Mouse (Mus musculus): ENCODE results near the gene Dnajc24.

DNA sequence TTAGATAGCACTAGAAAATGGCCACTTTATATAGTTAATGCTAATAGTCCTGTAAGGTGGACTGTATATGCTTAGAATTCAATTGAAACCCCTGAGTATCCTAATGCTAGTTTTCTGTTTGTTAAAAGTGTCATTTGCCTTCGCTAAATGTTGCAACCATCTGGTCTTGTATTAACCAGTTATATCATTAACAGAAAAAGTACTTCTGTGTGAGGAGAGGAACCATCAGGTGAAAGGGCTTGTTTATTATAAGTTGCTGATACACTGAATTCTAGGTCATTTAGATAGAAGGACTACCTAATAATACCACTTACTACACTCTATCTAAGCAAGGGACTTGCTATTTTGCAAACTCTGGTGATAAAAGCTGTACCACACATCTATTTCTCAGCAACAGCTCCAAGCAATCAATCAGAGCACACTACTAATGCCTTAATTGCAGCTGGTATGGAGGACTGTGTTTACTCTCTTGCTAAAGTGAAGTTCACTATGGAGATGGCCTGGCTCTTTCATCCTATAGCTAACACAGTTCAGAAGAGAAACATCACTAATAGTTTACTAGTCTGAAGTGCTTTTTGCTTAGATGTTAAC lies 51.9 kb downstream of the Dnajc24 start:
- TF ChIP-seq CTCF (IDR thresholded peaks at IDR 0.05; ENCODE audit: borderline replicate concordance, insufficient read depth, low read depth, low read length): no peak
- no peak for TF ChIP-seq POLR2A (IDR thresholded peaks at IDR 0.05; ENCODE audit: borderline replicate concordance, insufficient read depth, low read length)

Measured in cerebellum, adult 2 months (tissue).